Mouse (Mus musculus) kidney, postnatal 10 days (tissue): Measurements from ENCODE around the gene Polr3f.

ENCODE experiments used
- DNase-seq: peaks from one replicate; pipeline ENCODE4 v3.0.0; 2021; ENCODE audit warnings: mixed read lengths

The Polr3f gene

GRCm38 (mm10) chr2:144526981-144527820 is at the start of gene Polr3f, which contains the start of gene Dzank1:
Polr3f (plus strand) TSS chr2:144527718.
Dzank1 (minus strand) TSS chr2:144527414.
- peak; percentile 98 for DNase-seq

GRCm38 (mm10) chr2:144479421-144479820 is 48.1 kb upstream of the Polr3f start:
- peak; percentile 23 for DNase-seq

- peak; percentile 18 for DNase-seq
Measured at GRCm38 (mm10) chr2:144484084-144484483, 43.4 kb upstream of the Polr3f start.

GRCm38 (mm10) chr2:144485439-144485838 is 42.1 kb upstream of the Polr3f start:
- DNase-seq, result peak; percentile 10

GRCm38 (mm10) chr2:144487476-144487875 is 40.0 kb upstream of the Polr3f start:
- DNase-seq, result no peak

GRCm38 (mm10) chr2:144489342-144489741 is 38.2 kb upstream of the Polr3f start:
- no peak for DNase-seq

GRCm38 (mm10) chr2:144502134-144502533 is 25.4 kb upstream of the Polr3f start:
- no peak for DNase-seq

GRCm38 (mm10) chr2:144514619-144515018 is 12.9 kb upstream of the Polr3f start:
- no peak for DNase-seq

- no peak for DNase-seq
Measured at GRCm38 (mm10) chr2:144519772-144520171, 7.7 kb upstream of the Polr3f start.

GRCm38 (mm10) chr2:144525856-144526255 is 1.7 kb upstream of the Polr3f start:
- DNase-seq, result no peak

GRCm38 (mm10) chr2:144527821-144528174 is 280 bp downstream of the Polr3f start:
- no peak for DNase-seq

GRCm38 (mm10) chr2:144537123-144537522 is 9.6 kb downstream of the Polr3f start:
- peak; percentile 23 for DNase-seq

GRCm38 (mm10) chr2:144541246-144541645 is 13.7 kb downstream of the Polr3f start:
- no peak for DNase-seq

GRCm38 (mm10) chr2:144543670-144544069 is 16.2 kb downstream of the Polr3f start:
- no peak for DNase-seq

- DNase-seq, result peak; percentile 57
Measured at GRCm38 (mm10) chr2:144544630-144545029, 17.1 kb downstream of the Polr3f start.

GRCm38 (mm10) chr2:144545061-144545460 is 17.5 kb downstream of the Polr3f start:
- DNase-seq, result no peak

GRCm38 (mm10) chr2:144545481-144545880 is 18.0 kb downstream of the Polr3f start:
- DNase-seq, result peak; percentile 25

- DNase-seq, result no peak
Measured at GRCm38 (mm10) chr2:144547559-144547958, 20.0 kb downstream of the Polr3f start.

GRCm38 (mm10) chr2:144550529-144550928 is 23.0 kb downstream of the Polr3f start, which contains the start of gene Rbbp9:
Rbbp9 (minus strand) TSS chr2:144550869.
- peak; percentile 74 for DNase-seq

GRCm38 (mm10) chr2:144553905-144554304 is 26.4 kb downstream of the Polr3f start:
- DNase-seq, result no peak

GRCm38 (mm10) chr2:144555286-144555819 is 27.8 kb downstream of the Polr3f start:
- no peak for DNase-seq

- peak; percentile 98 for DNase-seq
Measured at GRCm38 (mm10) chr2:144555820-144556552, 28.5 kb downstream of the Polr3f start, which contains the start of gene Sec23b. Sec23b (plus strand) TSS chr2:144556229.

- DNase-seq, result no peak
Measured at GRCm38 (mm10) chr2:144588723-144589122, 61.2 kb downstream of the Polr3f start.
